Mouse (Mus musculus): ENCODE measurements around the gene Wdr74.
"Not testable (repeated sequence)": the region's sequence is repeated elsewhere in the genome, so short reads cannot be mapped to it uniquely, and the experiment has no call there.

Gene Wdr74

DNA sequence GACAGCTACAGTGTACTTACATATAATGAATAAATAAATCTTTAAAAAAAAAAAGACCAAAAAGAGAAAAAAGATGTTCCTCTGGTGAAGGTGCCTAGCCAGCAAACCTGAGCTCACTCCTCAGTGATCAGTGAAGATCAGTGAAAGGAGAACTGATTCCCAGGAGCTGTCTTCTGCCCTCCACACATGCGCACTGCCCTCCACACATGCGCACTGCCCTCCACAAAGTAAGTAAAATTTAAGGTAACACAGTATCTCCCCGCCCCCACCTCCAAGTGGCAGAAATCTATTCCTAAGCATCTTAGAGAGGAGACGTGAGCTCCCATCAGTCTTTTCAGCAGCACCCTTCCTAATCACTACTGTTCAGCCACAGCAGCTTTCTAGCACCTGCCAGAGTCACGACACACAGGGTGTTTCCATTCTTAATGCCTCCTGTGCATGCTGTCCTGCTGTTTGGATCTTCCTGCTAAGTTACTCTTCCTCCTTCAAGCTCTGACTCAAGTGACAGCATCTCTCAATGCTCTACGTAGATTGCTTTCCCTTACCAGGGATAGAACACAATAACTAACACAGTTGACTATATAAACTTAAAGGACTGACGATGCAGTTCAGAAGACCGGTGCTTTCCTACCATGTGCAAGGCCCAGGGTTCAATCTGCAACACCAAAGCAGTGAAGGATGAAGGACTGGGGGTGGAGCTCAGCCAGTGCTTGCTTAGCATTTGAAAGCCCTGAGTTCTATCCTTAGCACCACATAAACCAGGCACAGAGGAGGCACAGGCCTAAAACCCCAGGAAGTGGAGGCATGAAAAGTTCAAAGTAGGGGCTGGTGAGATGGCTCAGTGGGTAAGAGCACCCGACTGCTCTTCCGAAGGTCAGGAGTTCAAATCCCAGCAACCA, 19.5 kb upstream of the Wdr74 start:
- DNase-seq (ENCODE audit: low spot score in 2 of 2) = no peak

GRCm38 (mm10) chr19:8716767-8717475, 18.7 kb upstream of the Wdr74 start:
- DNase-seq (ENCODE audit: low spot score in 2 of 2) = peak in 1 of 2 experiments; percentile 19

- peak; percentile 71 to 80 for DNase-seq (ENCODE audit: low spot score in 2 of 2)
Observed at GRCm38 (mm10) chr19:8718357-8718756, 17.3 kb upstream of the Wdr74 start.

GRCm38 (mm10) chr19:8719037-8719436, 16.6 kb upstream of the Wdr74 start:
- DNase-seq (ENCODE audit: low spot score in 2 of 2) = not testable (repeated sequence)

GRCm38 (mm10) chr19:8721378-8721777, 14.2 kb upstream of the Wdr74 start:
- no peak for DNase-seq (ENCODE audit: low spot score in 2 of 2)

DNA sequence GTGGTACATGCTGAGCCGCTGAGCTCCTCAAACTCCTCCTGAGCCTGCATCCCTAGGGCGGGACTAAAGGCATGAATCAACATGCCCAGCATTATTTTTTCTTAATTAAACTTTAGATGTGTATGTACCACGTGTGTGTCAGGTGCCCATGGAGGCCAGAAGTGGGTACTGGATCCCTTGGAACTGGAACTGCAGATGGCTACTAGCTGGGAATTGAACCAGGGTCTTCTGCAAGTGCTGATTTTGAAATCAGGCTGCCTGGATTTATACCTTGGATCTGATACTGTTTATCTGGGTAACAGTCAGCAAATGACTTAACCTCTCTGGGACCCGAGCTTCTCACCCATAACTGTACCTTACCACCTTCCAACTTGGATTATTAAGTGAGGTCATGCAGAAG, 13.6 kb upstream of the Wdr74 start:
- no peak for DNase-seq (ENCODE audit: low spot score in 2 of 2)

GRCm38 (mm10) chr19:8722559-8722906, 13.1 kb upstream of the Wdr74 start:
- no peak for DNase-seq (ENCODE audit: low spot score in 2 of 2)

- DNase-seq (ENCODE audit: low spot score in 2 of 2) = peak; percentile 97 to 98
Observed at GRCm38 (mm10) chr19:8722907-8723573, 12.6 kb upstream of the Wdr74 start, which contains the start of gene Slc3a2. Gene Slc3a2, minus strand, starts transcription at chr19:8723369.

DNA sequence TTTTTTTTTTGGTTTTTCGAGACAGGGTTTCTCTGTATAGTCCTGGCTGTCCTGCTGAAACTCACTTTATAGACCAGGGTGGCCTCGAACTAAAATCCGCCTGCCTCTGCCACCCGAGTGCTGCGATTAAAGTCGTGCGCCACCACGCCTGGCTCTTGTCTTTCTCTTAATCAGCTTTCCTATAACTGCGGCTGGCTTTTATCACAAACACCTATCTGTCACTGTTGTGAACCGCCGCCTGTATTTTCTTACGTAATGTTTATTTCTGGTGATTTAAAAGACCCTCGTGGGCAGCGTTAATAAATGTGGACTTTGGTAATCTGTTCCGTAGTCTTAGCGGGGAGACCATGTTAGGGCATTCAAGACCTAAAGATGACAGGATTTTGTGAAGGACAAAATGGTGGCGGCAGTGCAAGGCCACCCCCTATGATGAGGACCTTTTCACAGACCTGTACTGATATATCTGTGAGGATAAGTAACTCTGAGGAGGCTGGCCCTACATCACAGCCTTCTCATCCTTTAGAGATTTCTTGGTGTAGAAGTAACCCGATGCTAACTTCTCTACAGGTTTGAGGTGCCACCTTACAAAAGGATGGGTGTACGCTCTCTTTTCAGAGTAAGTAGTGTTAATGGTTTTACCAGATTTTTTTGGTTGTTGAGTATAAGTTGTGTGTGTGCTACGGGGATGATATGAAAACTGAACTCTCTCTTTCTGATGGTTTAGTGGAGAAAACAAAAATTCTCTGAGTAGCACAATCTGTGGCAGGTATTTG, 11.9 kb upstream of the Wdr74 start:
- DNase-seq (ENCODE audit: low spot score in 2 of 2) = peak in 1 of 2 experiments; percentile 28

DNA sequence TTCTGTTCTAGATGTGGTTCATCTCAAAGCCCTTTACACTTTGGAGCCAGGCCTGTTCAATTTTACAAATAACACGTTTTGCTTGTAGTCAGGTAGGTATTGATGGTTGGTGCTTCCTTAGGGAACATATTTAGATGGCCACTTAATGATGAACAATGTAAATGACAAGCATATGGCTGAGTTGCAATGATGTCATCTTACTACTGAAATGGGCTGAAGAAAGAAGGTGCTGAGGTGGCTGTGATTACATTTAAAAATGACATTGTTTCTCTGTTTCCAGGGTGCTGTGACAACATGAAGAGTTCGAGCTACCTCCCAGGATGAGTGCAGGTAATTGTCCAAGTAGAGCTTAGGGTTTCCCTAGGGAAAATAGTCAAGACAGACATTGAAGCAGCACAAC, 11.2 kb upstream of the Wdr74 start:
- DNase-seq (ENCODE audit: low spot score in 2 of 2) = no peak

DNA sequence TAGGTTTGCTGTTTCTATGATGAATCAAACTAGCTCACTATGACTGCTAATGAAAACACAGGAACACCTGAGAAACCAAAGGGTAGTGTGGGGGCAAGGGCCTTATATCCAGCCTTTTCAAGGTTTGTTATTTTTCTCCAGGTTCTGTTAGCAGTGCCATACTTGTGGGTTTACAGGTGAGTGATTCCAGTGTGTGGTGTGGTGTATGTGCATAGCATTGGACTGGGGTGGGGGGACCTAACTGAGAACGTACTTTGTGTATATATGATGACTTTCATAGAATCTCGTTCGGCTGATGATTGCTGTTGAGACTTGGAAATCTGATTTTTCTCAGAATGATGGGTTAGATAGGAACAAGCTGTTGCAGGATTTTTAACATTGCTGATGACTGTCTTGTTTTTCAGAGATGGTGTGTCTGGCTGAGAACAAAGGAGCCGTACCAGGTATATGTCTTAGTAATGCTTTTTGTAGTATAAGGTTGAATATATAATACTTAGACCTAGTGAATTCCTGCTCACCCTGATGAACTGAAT, 10.5 kb upstream of the Wdr74 start:
- no peak for DNase-seq (ENCODE audit: low spot score in 2 of 2)

GRCm38 (mm10) chr19:8726609-8727390, 8.8 kb upstream of the Wdr74 start:
- no peak for DNase-seq (ENCODE audit: low spot score in 2 of 2)

GRCm38 (mm10) chr19:8727495-8728114, 8.0 kb upstream of the Wdr74 start:
- DNase-seq (ENCODE audit: low spot score in 2 of 2) = no peak

DNA sequence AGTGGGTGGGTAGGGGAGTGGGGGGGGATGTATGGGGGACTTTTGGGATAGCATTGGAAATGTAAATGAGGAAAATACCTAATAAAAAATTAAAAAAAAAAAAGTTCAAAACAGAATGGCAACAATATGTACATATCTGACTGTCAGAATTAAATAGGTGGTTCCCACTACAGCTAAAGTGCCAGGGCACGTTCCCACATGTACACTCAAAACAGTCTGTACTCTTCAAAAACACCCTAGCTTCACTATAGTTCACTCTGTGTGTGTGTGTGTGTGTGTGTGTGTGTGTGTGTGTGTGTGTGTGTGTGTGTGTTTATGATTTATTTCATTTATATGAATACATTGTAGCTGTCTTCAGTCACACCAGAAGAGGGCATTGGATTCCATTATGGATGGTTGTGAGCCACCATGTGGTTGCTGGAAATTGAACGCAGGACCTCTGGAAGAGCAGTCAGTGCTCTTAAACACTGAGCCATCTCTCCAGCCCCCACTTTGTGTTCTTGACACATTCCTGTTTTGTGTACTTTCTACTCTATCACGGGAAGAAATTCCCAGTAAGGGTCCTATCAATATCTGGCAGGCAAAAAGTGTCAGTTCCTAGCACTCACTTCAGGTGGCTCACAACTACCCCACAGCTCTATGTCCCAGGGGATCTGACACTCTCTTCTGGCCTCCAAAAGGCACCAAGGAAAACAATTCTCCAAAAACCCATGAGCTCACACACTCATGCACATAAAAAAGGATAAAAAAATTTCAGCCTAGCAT, 7.1 kb upstream of the Wdr74 start:
- DNase-seq (ENCODE audit: low spot score in 2 of 2) = not testable (repeated sequence)

- DNase-seq (ENCODE audit: low spot score in 2 of 2) = no peak
Observed at GRCm38 (mm10) chr19:8734334-8734733, 1.3 kb upstream of the Wdr74 start.

- no peak for DNase-seq (ENCODE audit: low spot score in 2 of 2)
Observed at GRCm38 (mm10) chr19:8736160-8736467, 487 bp downstream of the Wdr74 start.

DNA sequence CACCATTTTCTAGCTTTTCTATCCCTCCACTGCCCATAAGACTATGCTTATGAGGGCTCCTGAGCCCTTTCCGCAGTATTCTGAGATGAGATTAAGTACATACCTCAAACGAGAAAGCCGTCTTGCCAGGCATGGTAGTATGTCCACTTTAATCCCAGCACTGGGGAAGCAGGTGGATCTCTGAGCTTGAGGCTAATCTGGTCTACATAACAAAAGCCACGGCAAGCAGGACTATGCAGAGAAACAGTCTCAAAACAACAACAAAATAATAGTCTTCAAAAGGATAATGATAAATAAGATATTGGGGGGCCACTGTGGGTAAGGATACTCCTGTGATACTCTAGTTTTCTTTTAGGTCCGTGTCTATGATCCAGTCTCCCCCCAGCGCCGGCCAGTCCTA, 3.3 kb downstream of the Wdr74 start:
- DNase-seq (ENCODE audit: low spot score in 2 of 2) = no peak

GRCm38 (mm10) chr19:8739646-8740045, 4.0 kb downstream of the Wdr74 start:
- no peak for DNase-seq (ENCODE audit: low spot score in 2 of 2)

GRCm38 (mm10) chr19:8740603-8741002, 5.0 kb downstream of the Wdr74 start, which contains the start of gene 1700092M07Rik:
Gene 1700092M07Rik, plus strand, starts transcription at chr19:8740718.
- no peak for DNase-seq (ENCODE audit: low spot score in 2 of 2)
